In genomic region chr15:42073486-42073885, GRCm38 (mm10) we compare ENCODE assay signal across 31 mouse cellular contexts.
"Had no signal": no experiment of that assay in that cellular context is flagged by ENCODE, and none has a peak within 500 bp of the region (broad histone marks: within the 10 kb centered on the region; RNA-seq: fewer than 3 reads in every experiment).

No protein-coding gene starts in this region.

- DNase-seq: left cerebral cortex, postnatal 4 days; liver; liver, embryonic 13.5 days; liver, postnatal 0 days; lung, adult 18-20 months; lung, adult 2 months; lung, postnatal 10 days; lung, postnatal 14 days; lung, postnatal 4 days; midbrain, embryonic 14.5 days had no signal

- H3K4me3 ChIP-seq: left cerebral cortex, adult 2 months; limb, embryonic 10.5 days; limb, embryonic 12.5 days; limb, embryonic 13.5 days; limb, embryonic 15.5 days; liver, embryonic 12.5 days; liver, embryonic 13.5 days; liver, embryonic 15.5 days; lung, embryonic 15.5 days; megakaryocyte, embryonic 14.5 days; midbrain, embryonic 10.5 days; midbrain, embryonic 12.5 days; midbrain, embryonic 13.5 days; midbrain, embryonic 15.5 days; myocyte; neural tube, embryonic 12.5 days had no signal

- H3K4me2 ChIP-seq: limb, embryonic 12.5 days; limb, embryonic 13.5 days; limb, embryonic 15.5 days; liver, embryonic 11.5 days; liver, embryonic 12.5 days; liver, embryonic 13.5 days; liver, embryonic 15.5 days; lung, embryonic 15.5 days; midbrain, embryonic 11.5 days; midbrain, embryonic 12.5 days; midbrain, embryonic 13.5 days; midbrain, embryonic 15.5 days; neural tube, embryonic 12.5 days had no signal

- H3K4me1 ChIP-seq: limb, embryonic 10.5 days; limb, embryonic 12.5 days; limb, embryonic 15.5 days; liver, embryonic 12.5 days; liver, embryonic 13.5 days; liver, embryonic 15.5 days; lung, embryonic 15.5 days; megakaryocyte, embryonic 14.5 days; midbrain, embryonic 12.5 days; midbrain, embryonic 15.5 days; neural tube, embryonic 12.5 days had no signal

- H3K9me3 ChIP-seq: limb, embryonic 10.5 days; limb, embryonic 12.5 days; limb, embryonic 13.5 days; limb, embryonic 15.5 days; liver, embryonic 12.5 days; liver, embryonic 13.5 days; liver, embryonic 15.5 days; lung, embryonic 15.5 days; megakaryocyte, embryonic 14.5 days; midbrain, embryonic 10.5 days; midbrain, embryonic 12.5 days; midbrain, embryonic 13.5 days; midbrain, embryonic 15.5 days; neural tube, embryonic 12.5 days had no signal

- ATAC-seq: liver, embryonic 12.5 days; liver, postnatal 0 days; lung, postnatal 0 days; midbrain, embryonic 13.5 days; midbrain, embryonic 15.5 days; midbrain, embryonic 16.5 days had no signal

- H3K27ac ChIP-seq: left cerebral cortex, adult 2 months; limb, embryonic 10.5 days; limb, embryonic 12.5 days; limb, embryonic 13.5 days; limb, embryonic 15.5 days; liver, embryonic 12.5 days; liver, embryonic 13.5 days; liver, embryonic 14.5 days; liver, embryonic 15.5 days; lung, embryonic 15.5 days; macrophage; midbrain, embryonic 10.5 days; midbrain, embryonic 12.5 days; midbrain, embryonic 13.5 days; midbrain, embryonic 15.5 days; neural tube, embryonic 12.5 days had no signal

- H3K9ac ChIP-seq: limb, embryonic 12.5 days; limb, embryonic 13.5 days; limb, embryonic 15.5 days; liver, embryonic 12.5 days; liver, embryonic 13.5 days; liver, embryonic 14.5 days; liver, embryonic 15.5 days; liver, postnatal 0 days; lung, embryonic 15.5 days; midbrain, embryonic 12.5 days; midbrain, embryonic 13.5 days; midbrain, embryonic 15.5 days; neural tube, embryonic 12.5 days had no signal

- H3K27me3 ChIP-seq: limb, embryonic 12.5 days; limb, embryonic 13.5 days; limb, embryonic 15.5 days; liver, embryonic 12.5 days; liver, embryonic 13.5 days; liver, embryonic 15.5 days; lung, embryonic 15.5 days; megakaryocyte, embryonic 14.5 days; midbrain, embryonic 12.5 days; midbrain, embryonic 13.5 days; midbrain, embryonic 15.5 days; neural tube, embryonic 12.5 days had no signal

- H3K36me3 ChIP-seq: limb, embryonic 10.5 days; limb, embryonic 12.5 days; limb, embryonic 13.5 days; limb, embryonic 15.5 days; liver, embryonic 12.5 days; liver, embryonic 13.5 days; liver, embryonic 15.5 days; lung, embryonic 15.5 days; midbrain, embryonic 10.5 days; midbrain, embryonic 12.5 days; midbrain, embryonic 13.5 days; midbrain, embryonic 15.5 days; neural tube, embryonic 12.5 days had no signal
